Mouse (Mus musculus) stomach, postnatal 0 days (tissue): ENCODE data around the gene Tenm4.

Experiments used
- CTCF ChIP-seq: IDR thresholded peaks from 2 replicates; pipeline ENCODE4 v1.5.1; 2016; ENCODE audit warnings: antibody characterized with exemption, low read depth, mild to moderate bottlenecking, moderate library complexity
- EP300 ChIP-seq: optimal IDR thresholded peaks from 2 replicates; pipeline ENCODE3; 2016; ENCODE audit warnings: antibody characterized with exemption

- TF ChIP-seq CTCF (no peak), EP300 (no peak)
Measured at GRCm38 (mm10) chr7:96782686-96783085, 611.6 kb downstream of the Tenm4 start.
